In genomic region chr4:86936217-86936616, GRCm38 (mm10) we compare ENCODE assay signal across 24 mouse cellular contexts.
DNase-seq lines count a peak whose midpoint lies in the region; ATAC-seq and TF ChIP-seq lines count a peak whose summit lies in the region.
"Had no signal": no experiment of that assay in that cellular context is flagged by ENCODE, and none has a peak within 500 bp of the region (broad histone marks: within the 10 kb centered on the region; RNA-seq: fewer than 3 reads in every experiment).

No protein-coding gene starts in this region.

- H3K79me3 ChIP-seq in C2C12 (ENCODE audit: low read depth): no peaks in the 10 kb centered on the region

- no peaks in the 10 kb centered on the region for H3K27me3 ChIP-seq in midbrain, embryonic 11.5 days (ENCODE audit: control insufficient read depth, insufficient read depth, low read length)
- H3K27me3 ChIP-seq in midbrain, postnatal 0 days (ENCODE audit: insufficient read depth, low read length): no peaks in the 10 kb centered on the region
- H3K27me3 ChIP-seq in C2C12 (ENCODE audit: control insufficient read depth, insufficient read depth, insufficient read length): no peaks in the 10 kb centered on the region
- no peaks in the 10 kb centered on the region for H3K27me3 ChIP-seq in CH12.LX (replicated peaks)
- H3K27me3 ChIP-seq in MEL (ENCODE audit: control insufficient read depth in 1 of 2, insufficient read depth in 2 of 2, low read length in 2 of 2): no peaks in the 10 kb centered on the region
- H3K27me3 ChIP-seq: Patski had no signal

- TF ChIP-seq EP300 in CH12.LX (IDR thresholded peaks at IDR 0.05; ENCODE audit: low read length): no peak
- TF ChIP-seq EP300 in MEL (IDR thresholded peaks at IDR 0.05; ENCODE audit: low read depth in 1 of 2, low read length in 2 of 2): no peak

- in situ Hi-C loops in CH12.LX (cut with MboI; ENCODE audit: low pct_ligation_motif_present, low pct_unique_long_range_greater_than_20kb, low sequenced_read_pairs): no loop called here

- no peaks in the 10 kb centered on the region for H3K36me3 ChIP-seq in midbrain, embryonic 11.5 days (ENCODE audit: control insufficient read depth, insufficient read depth, low read length)
- no peaks in the 10 kb centered on the region for H3K36me3 ChIP-seq in midbrain, postnatal 0 days (ENCODE audit: insufficient read depth, low read length)
- H3K36me3 ChIP-seq in C2C12 (ENCODE audit: control insufficient read depth, insufficient read depth) (no peaks in the 10 kb centered on the region), CH12.LX (replicated peaks in 1 of 2; ENCODE audit: control insufficient read depth in 1 of 2, insufficient read depth in 1 of 2, low read length in 1 of 2) (no peaks in the 10 kb centered on the region), MEL (ENCODE audit: control insufficient read depth in 1 of 2, insufficient read depth in 2 of 2, low read length in 2 of 2) (no peaks in the 10 kb centered on the region)
- H3K36me3 ChIP-seq: G1E had no signal

- dilution Hi-C loops in CH12.LX (cut with MboI; ENCODE audit: extremely low pct_ligation_motif_present, extremely low pct_unique_long_range_greater_than_20kb, low sequenced_read_pairs): no loop called here

- H3K9ac ChIP-seq in midbrain, embryonic 11.5 days (ENCODE audit: low read length): no peak overlapping the region
- no peak overlapping the region for H3K9ac ChIP-seq in midbrain, postnatal 0 days (replicated peaks; ENCODE audit: low read length, poor library complexity, severe bottlenecking)
- H3K9ac ChIP-seq in CH12.LX (ENCODE audit: insufficient read depth, low read depth) (no peak overlapping the region), MEL (ENCODE audit: control insufficient read depth, low read depth, low read length, poor library complexity, severe bottlenecking) (no peak overlapping the region)

- TF ChIP-seq CTCF in midbrain, postnatal 0 days (IDR thresholded peaks at IDR 0.05): no peak
- TF ChIP-seq CTCF in C2C12 (IDR thresholded peaks at IDR 0.05; ENCODE audit: control insufficient read depth, insufficient read depth, insufficient read length) (no peak), CH12.LX (conservative IDR thresholded peaks at IDR 0.05 in 1 of 2, IDR thresholded peaks at IDR 0.05 in 1 of 2; ENCODE audit: low read depth in 2 of 2, low read length in 2 of 2) (no peak), MEL (IDR thresholded peaks at IDR 0.05 in 2 of 3, conservative IDR thresholded peaks at IDR 0.05 in 1 of 3; ENCODE audit: control insufficient read depth in 1 of 3, insufficient read depth in 1 of 3, low read depth in 2 of 3, low read length in 3 of 3, poor library complexity in 1 of 3, severe bottlenecking in 1 of 3) (no peak)

- no peaks in the 10 kb centered on the region for H3K4me1 ChIP-seq in midbrain, embryonic 11.5 days (ENCODE audit: control insufficient read depth, insufficient read depth, low read length)
- no peaks in the 10 kb centered on the region for H3K4me1 ChIP-seq in midbrain, postnatal 0 days (ENCODE audit: insufficient read depth, low read length)
- no peaks in the 10 kb centered on the region for H3K4me1 ChIP-seq in CH12.LX (ENCODE audit: control insufficient read depth in 1 of 2, insufficient read depth in 2 of 2)
- no peaks in the 10 kb centered on the region for H3K4me1 ChIP-seq in MEL (ENCODE audit: control insufficient read depth in 1 of 2, insufficient read depth in 2 of 2, low read length in 2 of 2)

- WGBS in midbrain, embryonic 11.5 days: 93% methylated on average over 9 of the region's 9 CpGs
- WGBS in midbrain, postnatal 0 days: 95% methylated on average over 9 of the region's 9 CpGs

- peak; percentile 69 for DNase-seq in midbrain, embryonic 11.5 days (ENCODE audit: low spot score, missing footprints)
- DNase-seq in midbrain, postnatal 0 days (ENCODE audit: low spot score): no peak
- no peak for DNase-seq in CH12.LX (ENCODE audit: extremely low read depth)
- no peak for DNase-seq in MEL (ENCODE audit: low read depth, low spot score)
- DNase-seq in frontal cortex, adult 2 months (ENCODE audit: extremely low spot score in 1 of 2, low spot score in 1 of 2): no peak
- no peak for DNase-seq in urinary bladder, postnatal 14 days (ENCODE audit: low spot score)
- DNase-seq: adrenal gland, adult 2 months; adrenal gland, adult 8-10 months; adrenal gland, postnatal 10 days; adrenal gland, postnatal 14 days; adrenal gland, postnatal 25 days; adrenal gland, postnatal 36 days; B cell, adult 2 months; cerebellum, adult 11 months; cerebellum, adult 11-12 months; cerebellum, adult 18-20 months; cerebellum, adult 2 months; cerebellum, adult 8-10 months had no signal

- ATAC-seq in midbrain, embryonic 11.5 days (ENCODE audit: low FRiP score): no peak
- ATAC-seq in midbrain, postnatal 0 days (ENCODE audit: low FRiP score): no peak
- no peak for ATAC-seq in erythroid progenitor cell, adult 5-6 weeks (replicated peaks; ENCODE audit: low FRiP score, poor library complexity, severe bottlenecking)
- ATAC-seq: activated CD4-positive, CD25-positive, alpha-beta regulatory T cell, adult 4 months; CD4-positive, CD25-positive, alpha-beta regulatory T cell, adult 4 months; Patski had no signal

- no peak overlapping the region for H3ac ChIP-seq in C2C12 (ENCODE audit: control insufficient read depth, insufficient read length, low read depth)

- H3K79me2 ChIP-seq in C2C12 (ENCODE audit: control insufficient read depth, insufficient read depth) (no peaks in the 10 kb centered on the region), CH12.LX (replicated peaks; ENCODE audit: control insufficient read depth, extremely low read depth, insufficient read depth, poor library complexity, severe bottlenecking) (no peaks in the 10 kb centered on the region), MEL (ENCODE audit: control insufficient read depth, insufficient read depth, low read length, poor library complexity) (no peaks in the 10 kb centered on the region)

- H3K4me3 ChIP-seq in midbrain, embryonic 11.5 days (ENCODE audit: low read depth, low read length): no peak overlapping the region
- H3K4me3 ChIP-seq in midbrain, postnatal 0 days (ENCODE audit: low read depth, low read length): no peak overlapping the region
- H3K4me3 ChIP-seq in C2C12 (ENCODE audit: insufficient read depth, poor library complexity, severe bottlenecking) (no peak overlapping the region), CH12.LX (replicated peaks in 1 of 3; ENCODE audit: low read depth in 2 of 3, low read length in 2 of 3, poor library complexity in 1 of 3) (no peak overlapping the region), MEL (ENCODE audit: control insufficient read depth in 1 of 2, insufficient read depth in 1 of 2, low read depth in 2 of 2, low read length in 2 of 2) (no peak overlapping the region)

- H3K27ac ChIP-seq in midbrain, embryonic 11.5 days (ENCODE audit: low read depth, low read length): no peak overlapping the region
- no peak overlapping the region for H3K27ac ChIP-seq in midbrain, postnatal 0 days (ENCODE audit: low read depth, low read length)
- H3K27ac ChIP-seq in CH12.LX (ENCODE audit: insufficient read depth, low read depth) (no peak overlapping the region), MEL (ENCODE audit: control insufficient read depth, low read depth, low read length) (no peak overlapping the region)

- no peak overlapping the region for H3K4me2 ChIP-seq in midbrain, embryonic 11.5 days
- H3K4me2 ChIP-seq in midbrain, postnatal 0 days (ENCODE audit: low read depth, low read length, poor library complexity, severe bottlenecking): no peak overlapping the region
- H3K4me2 ChIP-seq in CH12.LX (ENCODE audit: insufficient read depth, low read depth, poor library complexity, severe bottlenecking): no peak overlapping the region

- TF ChIP-seq POLR2A in CH12.LX (IDR thresholded peaks at IDR 0.05; ENCODE audit: low read depth, low read length) (no peak), MEL (IDR thresholded peaks at IDR 0.05; ENCODE audit: control insufficient read depth in 1 of 2, insufficient read depth in 1 of 2, low read depth in 1 of 2, low read length in 2 of 2, poor library complexity in 1 of 2) (no peak)

- no peaks in the 10 kb centered on the region for H3K9me3 ChIP-seq in midbrain, embryonic 11.5 days (ENCODE audit: control insufficient read depth, low read length)
- no peaks in the 10 kb centered on the region for H3K9me3 ChIP-seq in midbrain, postnatal 0 days (ENCODE audit: low read length)
- no peaks in the 10 kb centered on the region for H3K9me3 ChIP-seq in CH12.LX (replicated peaks; ENCODE audit: low read length)
- H3K9me3 ChIP-seq in MEL (replicated peaks; ENCODE audit: insufficient read depth, low read length): no peaks in the 10 kb centered on the region
- H3K9me3 ChIP-seq: G1E had no signal

- TF ChIP-seq RAD21 in CH12.LX (IDR thresholded peaks at IDR 0.05; ENCODE audit: low read depth, low read length): no peak
- no peak for TF ChIP-seq RAD21 in MEL (IDR thresholded peaks at IDR 0.05; ENCODE audit: low read depth, low read length)

TF ChIP-seq in C2C12, 6 proteins besides CTCF, POLR2A, EP300 and RAD21:
- TF ChIP-seq USF1 (IDR thresholded peaks at IDR 0.05; ENCODE audit: low read depth) (peak; percentile 64), MYOD1 (IDR thresholded peaks at IDR 0.05; ENCODE audit: control insufficient read depth, insufficient read length, low read depth) (no peak)

TF ChIP-seq in CH12.LX, 34 proteins besides CTCF, POLR2A, EP300 and RAD21:
- TF ChIP-seq USF1 (IDR thresholded peaks at IDR 0.05; ENCODE audit: low read depth, low read length): 0 out of 2 replicates have a peak, but pooled peaks have one; percentile 1
- no peak for TF ChIP-seq USF2 (conservative IDR thresholded peaks at IDR 0.05; ENCODE audit: low read depth, low read length)
- TF ChIP-seq MAFK (IDR thresholded peaks at IDR 0.05; ENCODE audit: insufficient replicate concordance, low read length): no peak

TF ChIP-seq in MEL, 35 proteins besides CTCF, POLR2A, EP300 and RAD21:
- TF ChIP-seq USF1 (IDR thresholded peaks at IDR 0.05; ENCODE audit: low read depth, low read length) (peak; percentile 58), GATA1 (IDR thresholded peaks at IDR 0.05; ENCODE audit: low read depth, low read length) (no peak)
